Mouse (Mus musculus): ENCODE measurements around the gene Eif3i.

GRCm38 (mm10) chr4:129557256-129557808 lies 43.1 kb downstream of the Eif3i start:
- TF ChIP-seq TAL1 (IDR thresholded peaks at IDR 0.05; ENCODE audit: low read length) (peak; percentile 75), CTCF (IDR thresholded peaks at IDR 0.05 in 2 of 3, conservative IDR thresholded peaks at IDR 0.05 in 1 of 3; ENCODE audit: control insufficient read depth in 1 of 3, insufficient read depth in 1 of 3, low read depth in 2 of 3, low read length in 3 of 3, poor library complexity in 1 of 3, severe bottlenecking in 1 of 3) (no peak), EP300 (IDR thresholded peaks at IDR 0.05; ENCODE audit: low read depth in 1 of 2, low read length in 2 of 2) (peak; percentile 68 to 69), SIN3A (IDR thresholded peaks at IDR 0.05; ENCODE audit: low read length) (no peak)
